Mouse (Mus musculus) stomach, postnatal 0 days (tissue): ENCODE results near the gene Ddx31. TPM values are rescaled to one million over a fixed set of nuclear protein-coding genes. Genes with fewer than 3 reads are reported as not detected.

ENCODE experiments used
- ATAC-seq: fragments of 200-750 bp; cut with Nextera tagmentation; 2 replicates; pipeline ENCODE4 v1.8.0; 2017; ENCODE audit not compliant: low FRiP score, low TSS enrichment
- DNase-seq: peaks from one replicate; pipeline ENCODE4 v3.0.0-alpha.2; 2016; ENCODE audit warnings: low spot score
- H3K27ac ChIP-seq: fragments of 300-500 bp; sonication (generic); replicated peaks from 2 replicates; pipeline ENCODE4 v1.5.1; 2014; ENCODE audit warnings: mild to moderate bottlenecking, control low read depth
- H3K27me3 ChIP-seq: fragments of 300-500 bp; sonication (generic); 2 replicates; pipeline ENCODE4 v1.6.1; 2014; ENCODE audit warnings: low read length; ENCODE audit not compliant: control insufficient read depth, insufficient read depth
- H3K36me3 ChIP-seq: fragments of 300-500 bp; sonication (generic); 2 replicates; pipeline ENCODE4 v1.6.1; 2014; ENCODE audit warnings: low read length, mixed read lengths; ENCODE audit not compliant: control insufficient read depth, insufficient read depth
- H3K4me1 ChIP-seq: fragments of 300-500 bp; sonication (generic); replicated peaks from 2 replicates; pipeline ENCODE4 v1.6.1; 2014; ENCODE audit warnings: antibody characterized with exemption; ENCODE audit not compliant: control insufficient read depth, insufficient read depth
- H3K4me2 ChIP-seq: fragments of 300-500 bp; sonication (generic); replicated peaks from 2 replicates; pipeline ENCODE4 v1.6.1; 2014; ENCODE audit warnings: low read depth, mild to moderate bottlenecking, control low read depth, moderate library complexity
- H3K4me3 ChIP-seq: fragments of 300-500 bp; sonication (generic); 2 replicates; pipeline ENCODE4 v1.5.1; 2014; ENCODE audit warnings: low read depth, low read length, control low read depth
- H3K9ac ChIP-seq: fragments of 300-500 bp; sonication (generic); 2 replicates; pipeline ENCODE4 v1.6.1; 2014; ENCODE audit warnings: mild to moderate bottlenecking, low read length, control low read depth, mixed read lengths
- H3K9me3 ChIP-seq: fragments of 300-500 bp; sonication (generic); 2 replicates; pipeline ENCODE4 v1.6.1; 2016; ENCODE audit warnings: low read length; ENCODE audit not compliant: control insufficient read depth
- CTCF ChIP-seq: IDR thresholded peaks from 2 replicates; pipeline ENCODE4 v1.5.1; 2016; ENCODE audit warnings: antibody characterized with exemption, low read depth, mild to moderate bottlenecking, moderate library complexity
- EP300 ChIP-seq: optimal IDR thresholded peaks from 2 replicates; pipeline ENCODE3; 2016; ENCODE audit warnings: antibody characterized with exemption
- WGBS: fragments of 180-500 bp; shearing (Covaris S2); extraction: QIAGEN DNeasy Blood & Tissue Kit; methylation state at CpG from one replicate; pipeline ENCODE4 v1.1.7; 2014; 5-methylcytosine and 5-hydroxymethylcytosine counted together
- polyA plus RNA-seq: library from polyadenylated mRNA; unstranded; fragments of >200 nt; fragmentation: Nextera tagmentation; extraction: Ambion mirVana; gene quantifications from 2 replicates; pipeline ENCODE4 v1.2.1, GENCODE M21; 2015

The Ddx31 gene
- polyA plus RNA-seq, 1 experiment from 2014 or later, result 5.1 TPM

DNA sequence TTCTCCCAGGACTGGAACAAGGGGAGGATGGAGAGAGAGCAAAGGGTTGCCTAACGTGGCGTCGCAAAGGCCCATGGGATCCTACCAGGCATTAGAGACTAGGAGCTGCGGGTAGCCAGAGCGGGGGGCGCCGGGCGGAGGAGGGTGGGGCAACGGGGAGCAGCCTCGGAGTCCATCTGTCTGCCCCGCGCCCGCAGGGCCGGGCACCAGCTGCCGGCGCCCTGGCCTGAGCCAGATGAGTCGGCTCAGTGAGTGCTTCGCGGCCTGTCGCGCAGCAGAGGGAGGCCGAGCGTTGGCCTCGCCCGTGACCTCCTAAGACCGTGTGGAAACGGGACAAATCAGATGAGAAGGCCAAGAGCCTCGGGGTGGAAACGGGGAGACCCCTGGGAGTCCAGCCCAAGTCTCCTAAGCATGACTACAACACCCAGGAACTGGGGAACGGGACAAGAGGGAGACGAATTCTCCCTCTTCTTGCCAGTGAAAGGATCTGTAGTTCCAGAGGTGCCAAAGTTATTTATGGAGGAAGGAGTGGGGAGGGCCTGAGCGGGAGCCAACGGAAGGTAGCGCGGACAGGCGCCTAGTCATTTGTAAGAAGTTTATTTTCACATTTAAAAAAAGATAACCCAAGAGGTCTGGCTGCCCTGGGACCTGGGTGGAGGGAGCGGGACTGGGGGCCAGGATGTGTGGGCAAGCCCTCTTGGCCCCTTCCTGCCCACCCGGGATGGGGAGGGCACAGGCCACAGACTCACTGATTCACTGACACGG is 68.4 kb downstream of the Ddx31 start:
- ATAC-seq, result no peak
- H3K36me3 ChIP-seq, result 0 out of 2 replicates have a peak, but pooled peaks cover 3% of the 10 kb centered on the region
- H3K27me3 ChIP-seq, result peaks cover 25% of the 10 kb centered on the region
- no peak overlapping the region for H3K27ac ChIP-seq
- no peaks in the 10 kb centered on the region for H3K9me3 ChIP-seq
- peak overlapping the region; percentile 38 for H3K4me2 ChIP-seq
- no peak for TF ChIP-seq EP300
- TF ChIP-seq CTCF, result no peak
- H3K4me3 ChIP-seq, result peak overlapping the region; percentile 15
- 2% methylated on average over 37 of the region's 39 CpGs for WGBS
- H3K9ac ChIP-seq, result no peak overlapping the region
- no peak for DNase-seq
- no peaks in the 10 kb centered on the region for H3K4me1 ChIP-seq

GRCm38 (mm10) chr2:28909186-28909817 is 69.1 kb downstream of the Ddx31 start:
- no peak overlapping the region for H3K4me2 ChIP-seq
- no peak for TF ChIP-seq CTCF
- no peak for TF ChIP-seq EP300
- H3K27me3 ChIP-seq, result peaks cover 25% of the 10 kb centered on the region
- peak; percentile 21; the same call in 1 of the 2 replicates for ATAC-seq
- H3K36me3 ChIP-seq, result 0 out of 2 replicates have a peak, but pooled peaks cover 3% of the 10 kb centered on the region
- no peak overlapping the region for H3K4me3 ChIP-seq
- H3K4me1 ChIP-seq, result no peaks in the 10 kb centered on the region
- 2% methylated on average over 40 of the region's 41 CpGs for WGBS
- no peak overlapping the region for H3K27ac ChIP-seq
- no peak overlapping the region for H3K9ac ChIP-seq
- no peak for DNase-seq
- no peaks in the 10 kb centered on the region for H3K9me3 ChIP-seq

- DNase-seq, result no peak
- WGBS, result 10% methylated on average over 25 of the region's 25 CpGs
- Histone ChIP-seq H3K4me3 (no peak overlapping the region), H3K27me3 (peaks cover 30% of the 10 kb centered on the region), H3K4me2 (no peak overlapping the region), H3K9me3 (no peaks in the 10 kb centered on the region), H3K27ac (no peak overlapping the region), H3K9ac (no peak overlapping the region), H3K4me1 (no peaks in the 10 kb centered on the region), H3K36me3 (0 out of 2 replicates have a peak, but pooled peaks cover 3% of the 10 kb centered on the region)
- TF ChIP-seq EP300, result no peak
- TF ChIP-seq CTCF, result no peak
- no peak for ATAC-seq
Measured at GRCm38 (mm10) chr2:28909818-28910710, 69.9 kb downstream of the Ddx31 start.

- no peaks in the 10 kb centered on the region for H3K4me1 ChIP-seq
- no peak overlapping the region for H3K27ac ChIP-seq
- no peak overlapping the region for H3K4me2 ChIP-seq
- no peak overlapping the region for H3K9ac ChIP-seq
- peaks cover 36% of the 10 kb centered on the region for H3K27me3 ChIP-seq
- 0 out of 2 replicates have a peak, but pooled peaks cover 3% of the 10 kb centered on the region for H3K36me3 ChIP-seq
- H3K4me3 ChIP-seq, result no peak overlapping the region
- 17% methylated on average over 3 of the region's 3 CpGs for WGBS
- no peak for DNase-seq
- no peaks in the 10 kb centered on the region for H3K9me3 ChIP-seq
- ATAC-seq, result no peak
- no peak for TF ChIP-seq CTCF
- no peak for TF ChIP-seq EP300
Measured at GRCm38 (mm10) chr2:28910877-28911276, 70.7 kb downstream of the Ddx31 start.

GRCm38 (mm10) chr2:28911331-28912038 is 71.3 kb downstream of the Ddx31 start:
- Histone ChIP-seq H3K27ac (no peak overlapping the region), H3K4me3 (no peak overlapping the region), H3K9ac (no peak overlapping the region), H3K4me2 (no peak overlapping the region), H3K9me3 (no peaks in the 10 kb centered on the region), H3K4me1 (no peaks in the 10 kb centered on the region), H3K36me3 (0 out of 2 replicates have a peak, but pooled peaks cover 2% of the 10 kb centered on the region), H3K27me3 (peaks cover 36% of the 10 kb centered on the region)
- DNase-seq, result no peak
- TF ChIP-seq EP300, result no peak
- TF ChIP-seq CTCF, result peak; percentile 27; the same call in 1 of the 2 replicates
- WGBS, result 2% methylated on average over 44 of the region's 44 CpGs
- no peak for ATAC-seq
